Mouse (Mus musculus) G1E (cell line): ENCODE results near the gene Tmppe.

ENCODE experiments used
- CTCF ChIP-seq: IDR thresholded peaks from 2 replicates; pipeline ENCODE4 v1.5.1; 2012; ENCODE audit warnings: low read depth, low read length, inconsistent platforms, mixed read lengths
- GATA1 ChIP-seq: IDR thresholded peaks from 2 replicates; pipeline ENCODE4 v1.6.1; 2012; ENCODE audit warnings: borderline replicate concordance, low read length, inconsistent platforms, mixed read lengths
- TAL1 ChIP-seq: conservative IDR thresholded peaks from 2 replicates; pipeline ENCODE4 v1.6.1; 2012; ENCODE audit warnings: low read depth, low read length, inconsistent platforms, mixed read lengths

- TF ChIP-seq CTCF (no peak), GATA1 (no peak), TAL1 (no peak)
Measured at GRCm38 (mm10) chr9:114382936-114383710, 17.8 kb upstream of the Tmppe start.
